Mouse (Mus musculus) heart, adult 9 months (tissue): ENCODE results near the gene Slitrk3.
"Not testable (repeated sequence)": the region's sequence is repeated elsewhere in the genome, so short reads cannot be mapped to it uniquely, and the experiment has no call there.

ENCODE experiments used
- DNase-seq, 2 experiments: peaks; one replicate each; pipeline ENCODE4 v3.0.0; 2022; ENCODE audit warnings: low spot score in 2 of 2

Slitrk3 gene

GRCm38 (mm10) chr3:73057197-73057811 is at the start of gene Slitrk3:
TSS of gene Slitrk3 (minus strand) at chr3:73057803.
- no peak for DNase-seq

- DNase-seq: not testable (repeated sequence)
Observed at GRCm38 (mm10) chr3:73094445-73094844, 36.8 kb upstream of the Slitrk3 start.

GRCm38 (mm10) chr3:73084620-73085019 is 27.0 kb upstream of the Slitrk3 start:
- DNase-seq: no peak

- no peak for DNase-seq
Observed at GRCm38 (mm10) chr3:73065823-73066755, 8.5 kb upstream of the Slitrk3 start.

- no peak for DNase-seq
Observed at GRCm38 (mm10) chr3:73058190-73058589, 587 bp upstream of the Slitrk3 start.

GRCm38 (mm10) chr3:73056492-73057196 is 959 bp downstream of the Slitrk3 start:
- no peak for DNase-seq

GRCm38 (mm10) chr3:73056044-73056438 is 1.6 kb downstream of the Slitrk3 start:
- DNase-seq: no peak

- no peak for DNase-seq
Observed at GRCm38 (mm10) chr3:73055399-73056043, 2.1 kb downstream of the Slitrk3 start.

- no peak for DNase-seq
Observed at GRCm38 (mm10) chr3:73053451-73053931, 4.1 kb downstream of the Slitrk3 start.

- DNase-seq: no peak
Observed at GRCm38 (mm10) chr3:73046248-73046647, 11.4 kb downstream of the Slitrk3 start.

- no peak for DNase-seq
Observed at GRCm38 (mm10) chr3:73042256-73042655, 15.3 kb downstream of the Slitrk3 start.

- no peak for DNase-seq
Observed at GRCm38 (mm10) chr3:73006045-73006444, 51.6 kb downstream of the Slitrk3 start.

- no peak for DNase-seq
Observed at GRCm38 (mm10) chr3:73002933-73003696, 54.5 kb downstream of the Slitrk3 start.

GRCm38 (mm10) chr3:72997517-72997916 is 60.1 kb downstream of the Slitrk3 start:
- no peak for DNase-seq
